Mouse (Mus musculus) right cerebral cortex, postnatal 14 days (tissue): ENCODE measurements around the gene Slc38a4.
A peak's percentile ranks its signal among the peaks of the same experiment; 100 is the strongest.

Experiments
- DNase-seq: peaks from one replicate; pipeline ENCODE4 v3.0.0; 2022

Gene Slc38a4

DNA sequence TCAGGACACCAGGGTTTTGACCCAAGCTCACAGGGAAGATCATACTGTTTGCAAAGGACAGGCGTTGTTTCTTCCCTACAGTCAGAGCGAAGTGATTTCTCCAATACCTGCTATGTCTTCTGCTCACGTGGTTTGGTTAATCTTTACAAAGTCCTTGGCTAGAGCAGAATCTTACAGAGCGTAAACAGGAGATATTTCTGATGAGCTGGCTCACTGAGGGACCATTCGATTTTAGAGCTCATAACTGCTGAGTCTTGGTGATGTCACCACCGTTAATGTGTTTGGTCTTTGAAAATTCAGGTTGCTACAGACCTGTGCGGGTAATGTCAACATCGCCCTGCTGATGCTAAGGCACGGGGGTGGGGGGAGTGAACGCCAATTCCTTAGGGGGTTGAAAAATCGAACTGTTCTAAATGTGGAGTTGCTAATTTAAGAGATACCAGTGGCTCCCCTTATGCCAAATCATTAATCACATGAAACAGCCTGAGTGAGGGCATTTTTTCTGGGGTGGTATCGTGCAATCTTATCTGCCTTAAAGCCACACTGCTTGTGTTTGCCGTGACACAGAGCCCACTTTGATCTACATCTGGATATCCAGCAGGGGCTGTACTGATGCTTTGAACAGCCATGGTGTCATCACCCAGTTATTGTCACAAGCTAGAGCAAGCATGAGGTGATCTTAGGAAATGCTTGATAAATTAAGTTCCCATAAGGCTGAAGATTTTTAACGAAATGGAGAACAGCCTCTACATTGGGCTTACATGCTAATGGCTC is 44.0 kb downstream of the Slc38a4 start:
- DNase-seq: no peak

DNA sequence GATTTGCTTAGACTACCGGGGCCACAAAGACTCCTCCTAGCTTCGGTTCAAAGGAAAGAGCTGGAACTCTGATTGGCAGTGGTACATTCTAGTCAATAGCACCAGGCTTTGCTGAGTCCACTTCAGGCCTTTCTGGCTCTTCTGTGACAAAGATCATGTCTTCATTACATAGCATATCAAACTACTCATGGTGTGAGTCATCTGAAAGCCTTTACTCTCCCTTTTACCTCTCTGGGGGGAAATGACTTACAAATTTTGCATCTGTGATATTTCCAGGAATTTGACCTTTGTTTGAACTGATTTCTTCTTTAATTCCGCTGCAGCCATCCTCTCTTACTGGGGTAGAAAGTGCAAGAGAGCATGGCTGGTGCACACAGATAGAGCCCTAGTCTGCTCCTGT is 46.5 kb downstream of the Slc38a4 start:
- no peak for DNase-seq

DNA sequence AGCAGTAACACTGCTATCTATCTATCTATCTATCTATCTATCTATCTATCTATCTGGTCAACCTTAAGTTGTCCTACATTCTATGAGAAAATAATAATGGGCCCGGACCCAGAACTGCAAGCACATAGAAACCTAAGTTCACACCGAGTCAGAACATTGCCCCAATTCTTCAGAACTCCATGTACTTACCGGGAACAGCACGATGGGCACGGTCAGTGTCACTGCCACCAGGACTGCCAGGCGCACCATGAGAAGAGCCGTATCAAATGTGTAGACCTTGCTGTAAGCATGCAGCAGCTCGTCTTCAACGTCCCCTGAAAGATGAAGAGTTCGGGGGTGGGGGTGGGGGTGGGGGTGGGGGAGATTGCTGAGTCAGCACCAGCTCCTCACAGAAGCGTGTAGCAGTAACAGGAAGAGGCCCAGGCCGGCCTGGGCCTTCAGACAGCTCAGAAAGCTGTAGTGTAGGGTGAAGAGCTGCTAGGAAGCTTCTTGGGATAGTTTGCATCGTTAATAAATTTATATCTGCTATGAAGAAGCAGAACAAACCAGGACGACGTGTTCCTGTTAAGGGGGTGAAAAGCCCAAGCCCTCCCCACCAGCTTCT is 50.0 kb downstream of the Slc38a4 start:
- no peak for DNase-seq

DNA sequence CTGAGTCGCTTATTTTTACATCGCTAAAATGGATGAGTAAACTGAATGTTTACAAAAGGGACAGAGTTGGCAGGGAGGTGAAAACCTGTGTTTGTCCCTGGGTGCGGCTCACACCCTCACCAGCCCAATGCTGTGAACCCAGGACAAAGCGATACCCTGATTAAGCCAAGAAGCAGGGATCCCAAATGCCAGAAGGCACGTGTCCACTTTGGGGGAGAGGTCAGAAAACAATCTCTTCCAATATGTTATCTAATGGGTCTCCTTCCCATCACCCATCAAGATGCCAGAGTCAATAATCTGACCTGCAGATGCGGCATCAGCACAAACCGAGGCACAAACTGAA is 51.3 kb downstream of the Slc38a4 start:
- no peak for DNase-seq

DNA sequence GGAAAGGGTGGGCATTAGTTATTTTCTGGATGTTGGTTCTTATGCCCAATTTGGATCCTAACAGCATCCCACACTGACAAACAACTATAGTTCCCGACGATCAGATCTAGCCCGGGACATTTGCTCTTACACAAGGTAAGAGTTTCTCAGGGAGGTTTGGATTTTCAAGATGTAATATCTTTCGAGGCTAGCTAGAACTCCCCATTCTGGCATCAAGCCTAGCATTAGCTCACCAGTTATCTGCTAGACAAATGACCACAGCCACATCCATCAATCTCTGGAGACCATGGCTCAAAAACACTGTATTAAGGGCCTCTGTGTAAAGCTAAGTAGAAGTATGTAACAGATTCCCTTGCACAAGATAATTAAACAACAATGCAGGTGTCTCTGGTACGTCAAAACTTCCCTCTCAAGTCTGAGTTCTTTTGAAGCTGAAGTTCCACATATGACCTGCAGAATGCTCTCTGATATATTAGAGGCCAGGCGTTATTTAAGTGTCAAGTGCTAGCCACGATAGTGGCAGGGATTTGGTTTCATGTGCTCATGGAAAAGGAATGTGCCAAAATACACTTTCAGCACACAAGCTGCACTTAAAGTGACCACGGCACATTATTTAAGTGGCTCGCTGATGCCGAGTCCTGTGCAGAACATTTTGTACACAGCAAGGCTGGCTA is 51.8 kb downstream of the Slc38a4 start:
- DNase-seq: no peak

DNA sequence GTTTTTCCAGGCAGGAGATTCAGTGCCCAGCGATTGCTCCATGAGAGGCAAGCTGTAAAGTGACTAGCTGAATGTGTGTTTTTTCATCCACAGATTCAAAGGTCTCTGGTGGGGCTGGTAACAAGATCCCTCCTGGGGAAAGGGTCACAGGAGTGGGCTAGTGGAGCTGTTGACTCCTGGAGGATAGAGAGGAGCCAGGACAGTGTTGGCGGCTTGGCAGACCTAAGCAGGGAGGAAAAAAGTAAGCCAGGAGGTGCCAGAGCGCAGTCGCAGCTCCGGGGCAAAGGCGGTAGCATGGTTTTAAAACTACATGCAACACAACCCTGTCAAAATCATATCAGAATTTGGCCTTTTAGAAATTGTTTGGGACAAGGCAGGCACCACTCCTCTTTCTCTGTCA is 52.6 kb downstream of the Slc38a4 start:
- no peak for DNase-seq

DNA sequence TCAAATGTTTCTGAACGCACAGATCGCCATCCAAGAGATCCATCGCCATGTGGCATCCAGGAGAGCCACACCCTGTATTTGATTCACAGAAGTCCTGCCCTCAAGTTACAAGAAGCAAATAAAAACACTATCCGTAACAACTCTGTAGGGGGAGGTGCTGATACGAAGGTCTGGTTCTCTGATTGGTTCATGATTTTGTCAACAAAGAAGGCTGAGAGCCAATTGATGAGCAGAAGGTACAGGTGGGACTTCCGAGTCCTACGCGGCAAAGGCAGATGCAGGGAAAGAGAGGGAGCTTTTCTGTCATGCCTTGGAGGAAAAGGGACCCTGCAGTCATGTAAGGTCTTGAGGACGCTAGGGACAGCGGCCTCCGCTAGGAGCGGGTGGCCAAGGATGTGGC is 53.0 kb downstream of the Slc38a4 start:
- DNase-seq: no peak

DNA sequence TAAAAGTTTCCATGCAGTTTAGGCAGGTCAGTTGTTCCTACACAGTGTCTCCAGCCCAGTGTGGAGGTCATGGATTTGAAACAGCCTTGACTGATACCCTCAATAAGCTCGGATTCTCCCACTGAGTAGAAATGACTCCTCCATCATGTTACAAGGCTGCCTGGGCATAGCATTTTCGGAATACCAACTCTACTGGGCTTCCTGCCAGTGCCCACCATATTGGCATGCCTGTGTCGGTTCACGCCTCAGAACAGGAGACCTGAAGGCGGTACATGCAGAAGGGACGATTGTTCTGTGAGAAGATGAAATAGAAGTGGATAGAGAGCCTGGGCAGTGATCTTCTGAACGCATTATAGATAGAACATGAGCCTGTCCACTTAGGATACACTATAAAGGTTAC is 53.9 kb downstream of the Slc38a4 start:
- peak; percentile 36 for DNase-seq

DNA sequence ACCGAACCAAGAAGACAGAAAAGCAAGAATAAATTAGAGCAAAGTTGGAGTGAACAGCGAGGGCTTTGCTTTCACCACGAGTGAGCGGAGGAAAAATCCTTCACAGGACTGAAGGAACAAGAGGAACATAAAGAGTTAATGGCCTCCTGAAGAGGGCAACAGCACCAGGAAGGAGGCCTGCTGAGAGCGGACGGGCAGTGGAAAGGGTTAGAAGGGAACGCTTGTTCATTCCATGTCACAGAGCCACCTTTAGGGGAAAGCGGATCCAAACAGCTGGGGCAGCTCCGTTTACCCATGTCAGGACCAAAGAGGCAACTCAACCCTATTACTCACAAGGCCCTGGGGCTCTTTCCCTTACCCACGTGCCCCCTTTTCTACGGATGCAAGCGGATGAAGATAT is 54.3 kb downstream of the Slc38a4 start:
- no peak for DNase-seq

DNA sequence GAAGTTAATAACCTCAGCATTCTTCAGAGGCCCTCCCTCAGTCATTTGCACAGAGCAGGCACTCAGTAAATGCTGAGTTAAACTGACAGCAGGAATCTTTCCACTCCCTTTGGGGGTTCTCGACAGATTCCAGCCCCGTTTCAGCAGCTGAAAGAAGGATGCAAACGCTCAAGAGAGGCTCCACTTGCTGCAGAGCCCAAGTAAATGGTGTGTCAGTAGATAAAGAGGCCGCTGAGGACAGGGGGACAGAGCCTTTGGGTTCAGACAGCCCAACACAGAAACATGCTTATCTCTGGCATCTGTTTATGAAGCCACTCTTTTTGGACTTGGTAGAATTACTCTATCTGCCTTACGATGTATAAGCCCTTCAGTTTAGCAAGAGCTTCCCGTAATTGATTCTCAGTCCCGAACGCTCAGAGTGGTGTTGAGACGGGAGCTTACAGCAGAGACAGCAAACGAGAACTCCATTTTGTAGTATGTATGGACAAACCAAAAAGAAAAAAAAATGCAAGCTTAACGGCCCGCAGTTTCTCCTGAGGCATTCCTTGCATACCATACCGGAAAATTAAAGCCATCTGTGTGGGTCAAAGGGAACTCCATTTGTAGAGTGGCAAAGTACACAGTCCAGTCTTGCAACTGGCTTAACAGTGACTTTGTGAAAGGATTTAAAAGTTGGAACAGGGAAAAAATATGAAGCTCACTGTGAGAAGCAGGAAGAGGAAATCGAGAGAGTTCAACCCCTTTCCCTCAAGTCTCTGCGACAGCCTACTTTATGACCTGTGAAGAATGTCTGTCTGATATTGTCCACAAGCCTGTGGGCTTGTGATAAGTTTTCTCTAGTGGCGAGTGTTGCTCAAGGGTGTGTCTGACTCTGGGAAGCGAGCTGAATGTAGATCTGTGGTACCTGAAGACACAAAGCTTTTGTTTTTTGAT is 55.2 kb downstream of the Slc38a4 start:
- no peak for DNase-seq

DNA sequence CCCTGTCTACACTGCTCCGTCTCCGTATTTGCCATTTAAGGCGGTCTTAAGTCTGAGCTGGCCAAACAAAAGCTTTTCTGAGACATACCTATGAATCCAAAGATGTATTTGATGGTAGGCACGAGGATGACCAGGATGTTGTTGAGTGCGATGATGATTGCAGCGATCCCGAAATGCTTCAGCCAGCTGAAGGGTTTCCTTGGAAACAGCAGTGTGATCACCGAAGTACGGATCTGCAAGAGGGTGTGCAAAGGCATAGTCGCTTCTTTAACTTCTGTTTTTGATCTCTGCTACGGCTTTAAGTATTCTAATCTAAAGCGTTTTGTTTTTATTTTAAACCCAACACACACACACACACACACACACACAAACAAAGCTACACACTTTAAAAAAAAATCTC is 56.4 kb downstream of the Slc38a4 start:
- peak; percentile 6 for DNase-seq

DNA sequence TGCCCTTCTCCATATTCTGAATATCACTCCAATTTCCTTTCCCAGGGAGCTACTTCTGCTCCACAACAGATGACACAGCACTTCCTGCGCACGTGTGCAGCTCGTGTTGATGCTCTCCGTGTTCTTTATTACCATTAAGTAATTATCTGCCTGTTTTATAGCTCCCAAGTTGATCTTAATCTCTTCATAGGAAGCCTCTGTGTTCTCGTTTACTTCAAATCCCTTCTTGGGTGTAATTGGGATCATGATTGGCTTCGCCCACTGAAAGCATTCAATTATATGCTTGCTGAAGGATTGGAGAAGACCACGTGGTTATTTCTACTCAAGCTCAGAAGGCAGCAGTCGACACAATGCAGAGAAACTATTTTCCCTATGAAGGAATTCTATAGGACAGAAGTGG is 70.1 kb downstream of the Slc38a4 start:
- no peak for DNase-seq

DNA sequence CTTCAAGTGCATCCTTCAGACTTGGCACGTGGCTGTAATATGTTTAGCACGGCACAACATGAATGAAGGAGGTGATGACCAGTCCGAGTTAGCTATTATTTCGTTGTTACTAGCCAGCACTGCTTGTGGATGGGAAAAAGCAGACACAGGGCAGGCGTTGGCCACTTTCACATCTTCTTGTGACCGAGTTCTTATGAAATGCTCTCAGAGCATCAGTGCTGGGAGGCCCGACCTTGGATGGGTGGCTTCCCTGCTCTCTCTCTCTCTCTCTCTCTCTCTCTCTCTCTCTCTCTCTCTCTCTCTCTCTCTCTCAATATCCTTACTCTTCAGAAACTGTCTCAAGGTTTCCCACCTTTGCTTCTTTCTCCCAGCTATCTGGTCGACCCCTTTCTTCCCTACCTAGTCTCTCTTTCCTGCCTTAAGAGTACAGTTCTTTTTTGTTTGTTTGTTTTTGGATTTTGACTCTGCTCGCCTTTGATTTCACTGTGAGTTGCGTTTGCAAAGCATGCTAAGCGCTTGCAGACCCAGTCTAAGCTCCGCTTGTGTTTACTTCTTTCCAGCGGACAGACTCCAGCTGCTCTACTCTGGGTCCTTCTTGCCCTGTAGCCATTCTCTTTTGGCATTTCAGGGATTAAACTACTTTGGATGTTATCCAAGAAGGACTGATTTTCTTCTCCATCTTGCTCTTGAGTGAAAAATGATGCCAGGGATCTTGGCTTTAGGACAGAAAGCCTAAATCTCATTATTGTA is 72.0 kb downstream of the Slc38a4 start:
- no peak for DNase-seq

DNA sequence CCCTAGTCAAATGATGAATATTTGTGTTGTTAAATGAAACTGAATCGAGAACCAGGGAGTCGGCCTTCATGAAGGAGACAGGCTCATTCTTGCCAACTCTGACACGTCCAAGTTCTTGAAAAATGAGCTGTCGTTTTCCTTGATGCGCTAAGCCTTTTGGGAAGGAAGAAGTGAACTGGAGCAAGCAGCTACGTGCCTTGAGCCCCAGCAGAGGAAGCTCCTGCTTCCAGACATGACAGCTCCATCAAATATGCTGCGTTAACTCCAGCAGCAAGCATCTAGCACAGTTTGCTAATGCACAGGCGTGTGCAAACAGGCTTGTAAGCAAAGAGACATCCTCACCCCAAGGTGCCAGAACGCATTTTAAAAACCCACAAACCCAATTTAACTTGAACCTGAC is 80.6 kb downstream of the Slc38a4 start:
- DNase-seq: no peak

DNA sequence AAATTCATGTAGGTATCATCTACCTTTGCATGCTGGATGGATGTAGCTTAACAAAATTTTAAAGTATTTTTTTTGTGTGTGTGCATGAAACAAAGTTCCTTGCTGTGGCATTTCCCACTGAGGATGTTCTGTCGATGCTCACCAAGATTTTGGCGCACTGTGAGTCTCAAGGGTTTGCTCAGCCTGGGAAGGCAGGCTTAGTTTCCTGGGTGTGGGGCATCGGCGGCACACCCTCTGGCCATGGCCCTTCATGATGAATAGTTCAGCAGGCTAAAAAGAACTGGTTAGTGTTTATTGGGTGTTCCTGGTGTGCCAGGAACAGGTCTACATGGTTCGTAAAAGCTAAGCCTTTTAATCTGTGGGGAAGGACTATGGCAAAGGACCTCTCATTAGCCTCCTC is 81.6 kb downstream of the Slc38a4 start:
- DNase-seq: no peak

DNA sequence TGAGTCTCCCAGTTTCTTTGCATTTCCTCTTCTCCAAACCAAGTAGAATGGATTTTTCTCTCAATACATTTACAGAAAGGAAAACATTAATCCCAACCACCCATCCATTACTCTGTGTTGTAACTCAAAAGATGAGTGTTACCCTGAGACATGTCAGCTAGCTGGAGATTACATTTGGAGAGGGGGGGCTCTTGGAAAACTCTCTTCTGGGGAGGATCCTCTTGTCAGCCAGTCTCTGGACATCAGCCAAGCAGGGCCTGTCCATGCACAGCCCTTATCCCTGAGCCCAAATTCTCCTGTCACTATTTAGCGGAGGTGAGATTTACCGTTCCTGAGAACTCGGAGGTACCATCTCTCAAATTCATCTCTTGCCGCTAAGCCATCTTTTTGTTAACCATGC is 82.4 kb downstream of the Slc38a4 start:
- DNase-seq: no peak

DNA sequence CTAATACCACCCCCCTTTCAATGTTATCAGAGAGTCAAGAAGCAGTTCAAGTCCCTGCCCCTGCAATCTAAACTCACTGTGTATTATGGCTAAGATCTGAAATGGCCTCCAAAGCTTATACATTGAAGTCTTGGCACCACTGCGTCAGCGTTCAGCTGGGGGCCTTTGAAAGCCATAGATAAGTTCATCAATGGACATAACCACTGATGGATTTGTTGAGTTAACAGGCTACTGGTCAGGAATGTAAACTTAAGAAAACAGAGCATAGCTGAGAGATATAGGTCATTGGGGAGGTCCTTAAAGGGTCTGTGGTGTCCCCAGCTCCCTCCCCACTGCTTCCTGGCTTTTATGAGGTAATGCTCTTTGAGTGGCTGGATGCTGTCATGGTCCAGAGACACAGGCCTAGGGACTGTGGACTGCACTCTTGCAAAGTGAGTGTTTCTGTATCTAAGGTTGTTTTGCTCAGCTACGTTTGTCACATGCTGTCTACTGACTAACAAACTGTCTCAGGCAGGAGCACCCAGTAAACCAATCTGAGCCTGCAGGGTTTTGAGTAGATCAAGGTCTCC is 83.0 kb downstream of the Slc38a4 start:
- no peak for DNase-seq

DNA sequence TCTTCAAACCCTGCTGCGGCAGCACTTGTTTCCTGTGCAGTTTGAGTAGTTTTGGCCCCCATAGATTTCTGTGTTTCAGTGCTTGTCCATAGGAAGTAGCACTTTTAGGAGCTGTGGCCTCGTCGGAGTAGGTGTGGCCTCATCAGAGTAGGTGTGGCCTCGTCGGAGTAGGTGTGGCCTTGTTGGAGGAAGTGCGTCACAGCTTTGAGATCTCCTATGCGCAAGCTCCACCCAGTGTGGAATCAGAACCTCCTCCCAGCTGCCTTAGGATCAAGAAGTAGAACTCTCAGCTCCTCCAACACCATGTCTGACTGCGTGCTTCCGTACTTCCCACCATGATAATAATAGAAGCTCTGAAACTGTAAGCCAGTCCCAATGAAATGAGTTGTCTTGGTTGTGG is 83.8 kb downstream of the Slc38a4 start:
- no peak for DNase-seq

DNA sequence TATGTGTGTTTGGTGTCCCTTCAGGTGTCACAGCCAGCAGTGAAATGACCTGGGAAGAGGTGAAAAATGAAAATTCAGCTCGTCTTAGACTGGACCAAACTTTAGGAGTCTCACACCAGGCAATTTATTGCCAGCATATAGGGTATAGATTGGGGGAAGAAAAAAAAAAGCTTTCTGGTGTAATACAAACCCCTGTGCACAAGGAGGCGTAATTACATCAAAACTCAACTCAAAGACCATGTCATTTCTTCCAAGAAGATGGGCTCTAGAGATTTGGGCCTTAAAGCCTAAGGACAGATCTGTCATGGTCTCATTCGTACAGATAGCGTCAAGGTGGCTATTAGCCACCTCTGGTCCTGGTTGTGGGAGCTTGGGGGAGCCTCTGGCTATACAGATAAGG is 86.0 kb downstream of the Slc38a4 start:
- no peak for DNase-seq

DNA sequence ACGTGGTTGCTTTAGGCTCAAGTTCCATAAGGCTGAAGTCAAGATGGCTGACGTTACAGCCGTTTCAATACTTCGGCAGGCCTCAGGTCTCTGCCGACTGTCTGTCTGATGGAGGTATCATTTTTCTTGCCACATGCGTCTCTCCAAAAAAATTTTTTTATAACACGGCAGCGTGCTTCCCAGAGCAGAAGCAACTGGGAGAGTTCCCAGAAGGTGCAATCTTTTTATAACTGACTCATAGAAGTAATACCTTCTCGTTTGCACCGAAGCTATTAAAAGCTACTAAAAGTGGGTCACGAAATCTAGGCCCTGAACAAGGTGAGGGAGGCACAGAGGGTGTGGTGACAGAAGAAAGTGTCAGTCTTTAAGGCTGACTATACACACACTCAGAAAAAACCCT is 87.0 kb downstream of the Slc38a4 start:
- DNase-seq: no peak

DNA sequence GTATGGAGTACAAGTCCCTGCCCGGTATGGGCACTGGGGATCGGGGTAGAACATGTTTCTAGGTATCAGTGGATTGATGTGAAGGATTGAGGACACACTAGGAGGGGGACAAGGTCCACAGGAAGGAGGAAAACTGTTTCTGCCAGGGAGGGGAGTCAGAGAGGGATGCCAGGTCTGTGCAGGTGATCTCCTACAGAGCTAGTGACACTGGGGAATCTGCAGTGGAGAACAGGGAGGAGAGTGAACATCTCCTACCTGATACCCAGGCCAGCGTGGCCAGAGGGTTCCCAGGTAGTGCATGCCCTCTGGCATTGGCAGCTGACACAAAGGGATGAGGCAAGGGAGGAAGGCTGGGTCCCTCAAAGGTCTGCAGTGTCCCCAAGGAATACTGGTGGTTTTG is 89.4 kb downstream of the Slc38a4 start:
- no peak for DNase-seq

DNA sequence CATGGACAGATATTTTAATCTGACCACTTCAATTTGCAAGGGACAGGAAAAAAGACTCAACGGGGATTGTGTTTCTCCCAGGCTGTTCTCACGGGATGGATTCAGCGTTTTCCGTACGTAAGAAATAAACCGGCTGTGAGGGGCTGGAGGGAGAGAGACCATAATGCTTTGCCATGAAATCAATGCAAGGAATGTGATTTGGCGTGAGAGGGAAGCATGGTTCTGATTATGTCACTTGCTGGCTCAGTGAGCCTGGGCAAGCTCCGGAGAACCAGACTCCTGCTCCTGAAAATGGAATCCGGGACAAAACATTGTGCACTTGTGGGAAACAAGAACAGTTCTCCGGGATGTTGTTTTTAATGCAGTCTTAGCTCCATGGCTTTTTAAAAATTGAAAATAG is 92.0 kb downstream of the Slc38a4 start:
- no peak for DNase-seq
